Mouse (Mus musculus) adrenal gland, postnatal 36 days (tissue): ENCODE measurements around the gene Lrrc51. TPM values are rescaled to one million over a fixed set of nuclear protein-coding genes. Genes with fewer than 3 reads are reported as not detected.
A peak's percentile ranks its signal among the peaks of the same experiment; 100 is the strongest.
"Not testable (repeated sequence)": the region's sequence is repeated elsewhere in the genome, so short reads cannot be mapped to it uniquely, and the experiment has no call there.

Experiments
- DNase-seq, 2 experiments: peaks; one replicate each; pipeline ENCODE4 v3.0.0; 2021; ENCODE audit warnings: mixed read lengths in 1 of 2
- long read RNA-seq, 2 experiments: library from polyadenylated mRNA; stranded (forward); transcript quantifications; one replicate each; pipeline ENCODE4 v2.0.0; 2021; ENCODE audit warnings: borderline sequencing depth in 2 of 2
- total RNA-seq, 2 experiments: library from RNA; stranded (reverse); gene quantifications; 2 replicates each; pipeline ENCODE4 v1.2.3; 2021

The Lrrc51 gene
- 10 to 100 TPM; 13.8 to 14.9 TPM for total RNA-seq
- long read RNA-seq, experiment 1, transcript Lrrc51-206 (5 exons, 821 nt), result major isoform, 5 of 19 reads
- long read RNA-seq, experiment 1, partial matches to known transcripts, result 3 of 19 reads
- long read RNA-seq, experiment 1, other reads (novel, unspliced or antisense), result 6 of 19 reads
- long read RNA-seq, experiment 2, partial matches to known transcripts, result 1 of 4 reads
- long read RNA-seq, experiment 2, other reads (novel, unspliced or antisense), result 1 of 4 reads

- peak; percentile 97 to 98 for DNase-seq
Measured at GRCm38 (mm10) chr7:101933751-101934240, at the start of gene Lrrc51, which contains the start of gene Numa1. TSS of gene Lrrc51 (minus strand) at chr7:101933895. TSS of gene Numa1 (plus strand) at chr7:101934111.

DNA sequence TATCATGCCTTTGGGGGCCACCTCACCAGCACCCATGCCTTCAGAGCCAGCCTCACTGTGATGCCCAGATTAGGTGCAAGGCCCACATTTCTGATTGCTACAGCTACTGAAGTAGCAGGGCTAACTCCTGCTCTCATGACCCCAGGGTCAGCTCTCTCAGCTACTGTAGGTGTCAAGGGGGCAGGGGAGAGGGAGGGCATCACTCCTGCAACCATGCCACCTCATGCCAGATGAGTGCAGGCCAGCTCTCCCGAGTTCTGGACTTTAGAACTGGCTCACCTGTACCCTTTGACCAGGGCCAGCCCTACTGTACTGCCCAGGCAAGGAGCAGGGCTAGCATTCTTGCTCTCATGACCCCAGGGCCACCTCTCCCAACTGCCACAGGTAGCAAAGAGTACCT is 49.0 kb upstream of the Lrrc51 start:
- DNase-seq, result no peak

GRCm38 (mm10) chr7:101974505-101974904 is 40.8 kb upstream of the Lrrc51 start:
- peak; percentile 33 to 60 for DNase-seq

DNA sequence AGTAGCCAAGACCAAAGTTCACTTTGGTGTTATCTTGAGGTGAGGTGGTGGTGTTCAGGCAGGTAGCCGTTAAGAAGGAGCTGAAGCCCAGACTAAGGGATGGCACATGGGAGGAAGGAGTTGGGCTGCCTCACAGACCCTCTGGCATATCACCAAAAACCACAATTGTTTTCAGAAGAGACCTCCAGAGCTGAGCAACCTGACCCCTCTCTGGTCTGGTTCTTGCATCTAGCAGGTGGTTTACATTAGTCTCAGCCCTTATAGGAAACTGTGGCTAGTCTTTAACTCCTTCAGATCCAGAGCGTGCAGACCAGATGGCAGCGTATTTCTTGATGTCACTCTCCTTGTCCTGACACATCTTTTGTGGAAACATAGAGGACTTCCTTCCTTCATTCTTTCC is 40.0 kb upstream of the Lrrc51 start:
- DNase-seq, result no peak

DNA sequence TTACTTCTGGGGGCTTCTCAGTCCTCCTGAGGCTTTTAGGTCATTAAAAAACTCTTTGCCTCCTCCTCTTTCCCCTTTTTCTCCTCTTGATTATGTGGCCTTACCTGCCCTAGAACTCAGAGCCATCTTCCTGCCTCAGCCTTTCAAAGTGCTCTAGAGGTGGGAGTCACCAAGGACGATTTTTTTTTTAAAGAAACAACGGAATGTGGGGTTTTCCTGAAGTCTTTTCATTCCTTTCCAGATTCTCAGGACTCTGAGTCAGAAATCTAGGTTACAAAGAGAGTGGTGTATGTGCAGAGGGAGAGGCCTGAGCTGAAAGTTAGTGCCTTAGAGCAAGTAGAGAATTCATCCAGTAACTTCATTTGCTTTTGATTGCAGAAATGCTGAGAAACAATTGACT is 38.0 kb upstream of the Lrrc51 start:
- DNase-seq, result no peak

DNA sequence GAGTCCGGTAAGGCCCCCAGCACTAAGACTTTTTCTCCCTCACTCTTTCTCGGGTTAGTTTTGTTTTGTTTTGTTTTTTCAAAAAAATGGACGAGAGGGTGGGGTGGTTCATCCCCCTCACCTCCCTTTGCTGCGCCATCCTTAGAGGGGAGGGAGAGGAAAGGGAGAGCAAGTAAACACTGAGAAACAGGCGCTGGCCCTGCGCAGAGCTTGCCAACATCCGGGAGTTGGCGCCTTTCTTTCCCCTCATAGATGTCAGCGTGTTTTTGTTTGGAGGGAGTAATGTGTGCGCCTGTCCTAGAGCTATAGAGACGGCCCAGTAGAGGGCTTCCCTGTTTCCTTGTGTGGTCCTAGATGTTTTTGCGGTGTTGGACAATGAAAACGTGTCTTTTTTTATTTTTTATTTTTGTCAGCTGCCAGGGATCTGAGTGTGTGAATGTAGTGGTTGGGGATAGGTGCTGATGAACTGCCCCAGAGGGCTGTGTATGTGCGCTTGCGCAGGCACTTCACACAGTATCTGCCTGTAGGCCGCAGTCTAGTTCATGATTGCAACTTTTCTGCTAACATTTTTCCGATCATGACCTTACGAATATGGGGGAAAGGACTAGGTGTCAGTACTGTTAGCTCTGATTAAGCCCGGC is 37.2 kb upstream of the Lrrc51 start:
- DNase-seq, result peak; percentile 78 to 84

DNA sequence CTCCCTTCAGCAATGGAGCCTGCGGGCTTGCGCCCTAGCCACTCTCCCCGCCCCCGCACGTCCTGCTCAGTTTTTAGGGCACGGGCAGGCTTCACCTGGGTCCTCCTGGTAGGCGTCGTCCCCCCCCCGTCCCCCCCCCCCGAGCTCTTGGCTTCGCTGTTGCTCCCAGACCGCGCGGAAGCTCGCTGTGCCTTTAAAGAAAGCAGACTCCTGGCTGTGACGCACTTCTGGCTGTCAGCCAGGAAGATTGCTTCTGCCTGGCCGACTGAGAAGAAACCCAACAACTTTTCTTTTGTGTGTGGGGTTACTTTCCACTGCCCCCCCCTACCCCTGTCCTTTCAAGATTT is 36.7 kb upstream of the Lrrc51 start:
- DNase-seq, result peak; percentile 93 to 94

DNA sequence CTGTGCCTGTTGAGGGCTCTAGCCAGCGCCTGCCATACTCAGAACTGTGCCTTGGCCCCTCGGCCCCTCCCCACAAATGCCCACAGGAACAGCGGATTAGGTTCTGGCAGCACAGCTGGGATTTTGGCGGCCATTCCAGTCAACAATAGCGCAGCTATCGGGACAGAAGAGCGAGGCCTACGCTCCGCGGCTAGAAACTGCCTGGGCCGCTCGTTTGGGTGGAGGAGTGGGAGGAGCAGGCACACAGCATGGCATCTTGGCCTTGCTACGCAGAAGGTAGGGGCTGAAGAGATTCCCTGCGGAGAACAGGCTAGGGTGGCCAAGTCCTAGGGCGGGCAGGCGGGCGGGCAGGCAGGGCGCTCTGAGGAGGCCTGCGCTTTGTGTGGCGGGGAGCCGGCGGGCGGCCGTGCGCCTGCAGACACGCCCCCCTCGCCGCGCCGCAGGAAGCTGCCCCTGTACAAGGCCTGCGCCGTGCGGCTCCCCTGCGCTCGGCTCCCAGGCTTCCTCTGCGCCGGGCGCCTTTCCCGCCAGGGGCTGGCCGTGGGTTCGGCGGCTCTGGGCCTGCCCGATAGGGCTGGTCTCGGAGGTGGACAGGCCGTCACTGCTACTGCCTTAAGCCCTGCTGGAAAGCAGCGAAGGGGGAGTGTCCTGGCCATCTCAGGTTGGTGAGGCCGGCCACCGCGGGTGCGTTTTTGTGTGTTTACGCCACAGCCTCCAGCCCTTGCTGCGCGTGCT is 36.2 kb upstream of the Lrrc51 start:
- peak; percentile 91 to 95 for DNase-seq

GRCm38 (mm10) chr7:101968751-101969150 is 35.1 kb upstream of the Lrrc51 start:
- DNase-seq, result no peak

GRCm38 (mm10) chr7:101967256-101967655 is 33.6 kb upstream of the Lrrc51 start:
- DNase-seq, result no peak

DNA sequence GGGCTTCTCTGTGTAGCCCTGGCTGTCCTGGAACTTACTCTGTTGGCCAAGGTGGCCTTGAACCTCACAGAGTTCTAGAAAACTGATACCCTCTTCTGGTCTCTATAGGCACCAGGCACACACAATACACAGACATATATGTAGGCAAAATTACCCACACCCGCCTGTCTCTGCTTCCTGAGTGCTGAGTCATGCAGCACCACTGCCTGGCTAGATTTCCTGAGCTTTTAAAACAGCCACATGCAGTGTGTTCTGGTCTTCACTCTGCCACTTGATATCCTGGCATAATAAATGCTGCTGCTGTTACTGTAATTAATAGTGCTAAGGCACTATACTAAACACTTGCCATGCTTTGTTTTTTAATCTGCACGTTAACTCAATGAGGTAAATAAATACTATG is 31.9 kb upstream of the Lrrc51 start:
- DNase-seq, result peak in 1 of 2 experiments; percentile 34

DNA sequence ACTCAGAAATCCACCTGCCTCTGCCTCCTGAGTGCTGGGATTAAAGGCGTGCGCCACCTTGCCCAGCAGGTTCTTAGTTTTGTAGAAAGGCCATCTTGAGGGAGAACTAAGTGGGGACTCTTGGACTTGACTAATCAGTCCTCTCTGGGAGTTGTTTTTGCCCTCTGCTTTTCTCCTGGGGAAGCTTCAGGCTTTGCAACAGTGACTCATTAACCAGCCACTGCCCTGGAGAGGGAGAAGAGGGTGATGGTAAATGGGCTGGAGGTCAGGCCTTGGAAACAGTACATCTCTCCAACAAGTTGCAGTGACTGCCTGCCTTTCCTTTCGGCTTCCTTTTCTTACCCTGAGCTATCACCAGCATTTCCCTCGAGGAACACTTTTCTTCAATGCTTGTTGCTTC is 30.9 kb upstream of the Lrrc51 start:
- DNase-seq, result peak; percentile 48 to 55

GRCm38 (mm10) chr7:101963621-101964020 is 29.9 kb upstream of the Lrrc51 start:
- DNase-seq, result no peak

DNA sequence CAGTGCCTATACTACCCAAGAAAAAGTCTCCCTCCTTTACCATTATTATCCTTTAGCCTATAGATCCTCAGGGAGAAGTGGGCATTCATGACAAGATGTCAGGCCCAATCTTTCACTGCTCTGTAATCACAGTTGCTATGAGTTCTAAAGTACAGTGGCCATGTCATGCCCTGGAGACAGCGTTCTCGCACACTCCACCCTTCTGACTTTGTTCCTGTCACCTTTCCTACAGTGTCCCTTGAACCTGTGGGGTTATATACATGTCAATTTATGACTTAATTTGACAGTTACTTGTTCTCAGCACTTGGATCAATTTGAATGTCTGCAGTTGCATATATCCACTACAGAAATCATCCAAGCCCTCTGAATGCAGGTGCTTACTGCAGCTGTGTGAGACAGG is 29.1 kb upstream of the Lrrc51 start:
- no peak for DNase-seq

DNA sequence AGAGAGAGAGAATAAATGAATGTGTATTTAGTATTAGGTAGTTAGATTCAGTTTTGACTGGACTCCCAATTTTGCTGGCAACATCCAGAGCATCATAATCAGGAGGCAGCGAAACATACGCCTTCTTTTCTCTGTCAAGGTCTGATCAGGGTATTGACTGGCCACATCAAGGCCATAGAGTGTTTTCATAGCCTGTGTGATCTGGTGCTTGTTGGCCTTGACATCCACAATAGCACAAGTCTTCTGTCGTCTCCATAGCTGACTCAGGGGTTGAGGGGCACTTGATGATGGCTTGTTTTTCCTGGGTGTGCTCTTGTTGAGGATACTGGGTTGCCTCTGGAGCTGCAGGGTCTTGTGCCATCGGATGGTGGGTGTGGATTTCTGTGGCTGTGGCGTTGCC is 23.2 kb upstream of the Lrrc51 start:
- peak; percentile 53 to 63 for DNase-seq

DNA sequence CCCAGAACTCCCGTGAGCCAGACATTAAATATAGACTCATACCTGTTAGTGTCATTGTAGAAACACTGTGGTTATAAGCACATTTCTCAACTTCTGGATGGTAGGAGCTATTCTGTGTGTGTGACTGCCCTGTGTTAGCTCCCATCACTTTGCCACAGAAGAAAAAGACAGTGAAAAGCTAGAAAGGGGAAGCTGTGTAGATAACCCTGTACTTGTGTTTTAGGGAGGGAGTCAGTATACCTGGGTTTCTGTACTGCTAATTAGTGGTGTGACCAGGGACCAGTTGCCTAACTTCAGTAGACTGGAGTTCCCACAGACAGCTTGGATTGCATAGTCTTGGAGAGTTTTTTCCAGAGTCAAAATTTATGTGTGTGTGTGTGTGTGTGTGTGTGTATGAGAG is 22.8 kb upstream of the Lrrc51 start:
- no peak for DNase-seq

DNA sequence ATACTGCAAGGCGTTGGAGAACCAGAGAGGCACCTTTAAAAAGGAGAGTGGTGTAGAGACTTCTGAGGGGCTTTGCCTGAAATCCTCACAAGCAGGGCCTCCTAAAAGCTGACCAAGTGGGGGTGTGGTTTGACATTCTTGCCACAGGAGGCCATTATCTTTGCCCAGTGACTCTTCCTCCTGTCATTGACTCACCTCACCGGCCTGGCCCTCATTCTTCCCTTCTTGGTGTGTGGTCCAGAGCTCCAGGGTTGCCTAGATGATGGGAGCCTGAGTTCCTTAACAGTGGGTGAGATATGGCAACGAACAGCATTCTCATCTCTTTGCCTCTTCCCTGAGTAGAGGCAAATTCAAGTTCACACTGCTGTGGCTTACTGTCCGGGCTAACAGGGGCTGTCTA is 22.2 kb upstream of the Lrrc51 start:
- DNase-seq, result peak in 1 of 2 experiments; percentile 20

- DNase-seq, result no peak
Measured at GRCm38 (mm10) chr7:101955276-101955675, 21.6 kb upstream of the Lrrc51 start.

DNA sequence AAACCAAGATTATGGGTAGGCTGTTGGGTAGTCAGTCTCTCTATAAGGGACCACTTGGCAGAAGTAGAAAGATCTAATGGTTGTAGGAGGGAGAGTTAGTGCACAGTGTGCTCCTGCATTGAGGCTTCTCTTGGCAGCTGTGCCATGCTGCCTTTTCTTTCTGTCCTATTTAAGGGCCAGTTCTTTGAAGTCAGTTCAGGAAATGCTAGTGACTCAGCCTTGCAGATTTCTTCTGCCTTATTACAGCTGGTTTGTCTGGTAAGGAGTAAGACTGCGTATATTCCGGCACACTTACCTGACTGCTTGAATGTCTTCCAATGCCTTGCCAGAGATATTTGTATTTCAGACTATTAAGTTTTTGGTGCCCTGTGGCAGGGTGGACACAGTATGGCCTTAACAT is 20.5 kb upstream of the Lrrc51 start:
- peak in 1 of 2 experiments; percentile 35 for DNase-seq

GRCm38 (mm10) chr7:101952098-101952497 is 18.4 kb upstream of the Lrrc51 start:
- DNase-seq, result no peak

- DNase-seq, result no peak
Measured at GRCm38 (mm10) chr7:101951648-101952047, 18.0 kb upstream of the Lrrc51 start.

DNA sequence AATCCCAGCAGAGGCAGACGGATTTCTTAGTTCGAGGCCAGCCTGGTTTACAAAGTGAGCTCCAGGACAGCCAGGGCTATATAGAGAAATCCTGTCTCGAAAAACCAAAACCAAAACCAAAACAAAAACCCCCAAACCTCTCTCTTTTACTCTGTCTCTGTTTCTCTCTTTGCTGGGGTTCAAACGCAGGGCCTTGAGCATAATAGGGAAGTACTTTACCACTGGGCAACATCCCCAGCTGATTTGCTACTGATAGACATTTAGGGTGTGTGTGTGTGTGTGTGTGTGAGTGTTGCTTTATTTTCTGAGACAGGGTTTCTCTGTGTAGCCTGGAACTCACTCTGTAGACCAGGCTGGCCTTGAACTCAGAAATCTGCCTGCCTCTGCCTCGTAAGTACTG is 15.3 kb upstream of the Lrrc51 start:
- not testable (repeated sequence) for DNase-seq

DNA sequence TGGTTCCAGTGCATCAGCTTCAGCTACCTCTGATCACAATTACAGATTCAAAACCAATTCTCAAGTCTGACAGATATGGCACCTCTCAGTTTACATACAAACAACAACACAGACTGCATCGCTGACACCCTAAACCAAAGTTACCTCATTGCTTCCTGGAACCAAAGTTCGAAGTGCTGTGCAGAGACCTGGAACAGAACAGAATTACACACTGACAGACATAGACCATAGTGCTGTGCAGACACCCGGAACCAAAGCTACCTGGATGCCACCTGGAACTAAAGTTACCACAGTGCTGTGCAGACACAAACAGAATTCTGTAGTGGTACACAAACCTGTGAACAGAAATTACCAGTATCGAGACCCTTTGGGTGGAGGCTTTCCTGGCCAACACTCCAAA is 6.1 kb upstream of the Lrrc51 start:
- DNase-seq, result no peak
